Mouse (Mus musculus) adrenal gland, postnatal 10 days (tissue): ENCODE data around the gene Zranb3. TPM values are rescaled to one million over a fixed set of nuclear protein-coding genes. Genes with fewer than 3 reads are reported as not detected.
"Not testable (repeated sequence)": the region's sequence is repeated elsewhere in the genome, so short reads cannot be mapped to it uniquely, and the experiment has no call there.

Source experiments
- DNase-seq: peaks from one replicate; pipeline ENCODE4 v3.0.0; 2021; ENCODE audit warnings: mixed read lengths
- long read RNA-seq, 2 experiments: library from polyadenylated mRNA; stranded (forward); transcript quantifications; one replicate each; pipeline ENCODE4 v2.0.0; 2021
- total RNA-seq, 2 experiments: library from RNA; stranded (reverse); gene quantifications; 2 replicates each; pipeline ENCODE4 v1.2.3; 2021

The Zranb3 gene
- total RNA-seq = 1 to 10 TPM; 5.4 to 8.6 TPM
- long read RNA-seq, experiment 1, partial matches to known transcripts = 1 of 2 reads
- long read RNA-seq, experiment 1, other reads (novel, unspliced or antisense) = 1 of 2 reads
- long read RNA-seq, experiment 2, partial matches to known transcripts = 0 of 1 reads
- long read RNA-seq, experiment 2, other reads (novel, unspliced or antisense) = 1 of 1 reads

DNA sequence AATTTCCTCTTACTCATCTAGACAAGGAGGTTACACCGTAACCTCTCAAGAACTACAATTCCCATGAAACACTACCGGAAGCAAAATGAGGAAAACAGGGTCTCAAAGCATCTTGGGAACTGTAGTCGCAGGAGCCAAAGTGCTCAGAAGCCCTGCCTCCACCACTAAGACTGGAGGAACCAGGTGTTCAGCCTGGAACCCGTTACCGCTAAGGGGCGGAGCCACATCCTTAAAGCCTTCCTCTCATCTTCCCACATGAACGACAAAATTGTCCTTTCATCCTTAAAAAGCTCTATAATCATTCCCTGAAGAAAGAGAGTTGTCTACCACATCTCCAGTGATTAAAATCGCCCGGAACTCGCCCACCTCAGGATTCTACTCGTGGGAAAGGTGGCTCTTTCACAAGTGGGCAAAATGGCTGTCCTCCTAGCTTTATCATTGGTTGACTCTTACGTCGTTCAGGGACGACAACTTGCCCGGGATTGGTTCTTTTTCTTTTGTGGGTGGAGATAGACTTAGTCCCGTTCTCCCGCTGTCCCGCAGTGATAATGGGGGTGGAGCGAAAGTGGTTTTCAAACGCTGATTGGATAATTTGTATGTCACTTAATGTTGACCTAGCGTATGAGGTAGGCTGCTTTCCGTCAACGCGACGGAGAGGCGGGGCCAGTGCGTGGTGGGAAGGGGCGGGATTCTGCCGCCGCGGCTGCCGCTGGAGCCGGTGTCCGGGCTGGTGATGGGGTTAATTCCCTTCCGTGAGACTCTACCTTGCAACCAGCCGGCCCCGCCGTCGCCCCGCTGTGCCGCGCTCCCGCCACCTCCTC lies at the start of gene Zranb3, which contains the start of gene R3hdm1:
Gene Zranb3, minus strand, starts transcription at position 407 of the 821 bp plus-strand sequence.
Gene R3hdm1, plus strand, starts transcription at position 661 of the 821 bp plus-strand sequence.
- peak; percentile 94 for DNase-seq

DNA sequence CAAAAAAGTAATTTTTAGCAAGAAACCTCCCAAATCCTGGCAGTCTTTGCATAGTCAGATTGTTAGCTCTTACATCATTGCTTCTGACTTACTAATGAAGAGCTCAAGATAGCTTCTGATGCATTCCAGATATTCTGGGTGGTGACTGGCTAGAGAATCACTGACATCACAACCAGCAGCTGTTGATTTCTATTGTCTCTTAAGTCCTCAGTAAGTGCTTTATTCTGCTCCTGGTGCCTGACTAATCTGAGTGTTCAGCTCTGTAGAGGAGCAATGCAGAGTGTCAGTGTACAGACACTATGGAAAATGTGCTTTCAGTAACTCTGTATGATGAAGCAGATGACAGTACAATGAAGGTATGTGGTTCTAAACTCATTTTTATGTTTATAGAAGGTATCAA lies 38.9 kb upstream of the Zranb3 start:
- DNase-seq = no peak

DNA sequence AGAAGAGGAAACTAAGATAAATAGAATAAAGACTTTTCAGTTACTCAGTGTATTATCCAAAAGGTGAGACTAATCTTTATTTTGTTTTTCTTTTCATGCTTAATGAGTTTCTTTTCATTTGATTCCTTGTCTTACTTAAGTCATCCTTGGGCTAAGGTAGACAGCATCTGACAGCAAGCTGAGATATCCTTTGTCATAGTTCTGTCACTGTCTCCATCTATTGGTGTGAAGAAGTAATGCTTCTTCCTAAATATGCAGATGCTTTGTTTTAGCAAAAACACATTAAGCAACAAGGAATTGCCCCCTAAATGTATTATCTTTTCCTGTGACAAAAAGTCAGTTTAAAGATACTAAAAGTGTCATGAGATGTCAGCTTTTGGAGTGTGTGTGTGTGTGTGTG lies 38.2 kb upstream of the Zranb3 start:
- DNase-seq = no peak

DNA sequence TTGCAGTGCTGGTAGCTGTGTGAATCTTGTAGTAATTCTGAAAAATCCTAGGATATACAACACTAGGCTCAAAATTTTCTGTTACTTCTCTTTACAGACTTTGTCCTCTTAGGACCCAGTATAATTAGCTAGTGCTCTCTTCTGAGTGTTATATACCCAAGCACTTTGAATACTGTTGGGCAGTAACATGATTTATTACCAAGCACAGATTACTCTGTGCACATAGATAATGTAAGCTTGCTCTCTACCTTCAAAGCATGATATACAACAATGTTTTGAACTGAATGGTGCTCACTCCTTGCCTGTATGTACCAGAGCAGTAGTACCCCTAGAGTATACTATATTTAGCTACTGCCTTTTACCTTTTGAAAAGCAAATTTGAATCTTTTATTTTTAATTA lies 33.4 kb upstream of the Zranb3 start:
- DNase-seq = not testable (repeated sequence)

DNA sequence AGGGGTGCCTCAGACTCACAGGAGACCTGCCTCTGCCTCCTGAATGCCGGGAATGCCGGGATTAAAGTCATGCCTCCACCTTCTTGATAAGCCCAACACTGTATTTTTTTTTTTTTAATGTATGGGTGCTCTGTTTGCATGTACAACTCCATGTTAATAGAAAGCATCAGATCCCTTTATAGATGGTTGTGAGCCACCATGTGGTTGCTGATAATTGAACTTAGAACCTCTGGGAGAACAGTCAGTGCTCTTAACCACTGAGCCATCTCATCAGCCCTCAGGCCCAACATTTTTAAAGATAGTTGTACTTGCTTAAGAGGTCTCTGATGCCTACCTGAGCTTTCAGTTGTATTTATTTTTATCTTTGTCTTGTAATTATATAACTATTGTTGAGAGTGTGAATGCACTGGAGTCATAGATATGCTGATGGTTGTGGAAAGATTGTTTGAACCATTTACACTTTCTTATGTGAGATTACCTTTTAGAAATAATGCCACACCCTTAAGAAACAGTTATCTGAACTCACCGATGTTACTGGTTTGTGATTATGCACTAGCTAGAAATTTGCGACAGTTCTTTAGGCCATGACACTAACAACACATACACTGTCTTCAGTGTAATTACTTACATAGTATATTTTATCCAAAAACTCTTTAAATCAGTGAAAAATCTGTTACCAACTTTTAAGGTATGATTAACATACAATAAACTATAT lies 18.2 kb upstream of the Zranb3 start:
- no peak for DNase-seq

DNA sequence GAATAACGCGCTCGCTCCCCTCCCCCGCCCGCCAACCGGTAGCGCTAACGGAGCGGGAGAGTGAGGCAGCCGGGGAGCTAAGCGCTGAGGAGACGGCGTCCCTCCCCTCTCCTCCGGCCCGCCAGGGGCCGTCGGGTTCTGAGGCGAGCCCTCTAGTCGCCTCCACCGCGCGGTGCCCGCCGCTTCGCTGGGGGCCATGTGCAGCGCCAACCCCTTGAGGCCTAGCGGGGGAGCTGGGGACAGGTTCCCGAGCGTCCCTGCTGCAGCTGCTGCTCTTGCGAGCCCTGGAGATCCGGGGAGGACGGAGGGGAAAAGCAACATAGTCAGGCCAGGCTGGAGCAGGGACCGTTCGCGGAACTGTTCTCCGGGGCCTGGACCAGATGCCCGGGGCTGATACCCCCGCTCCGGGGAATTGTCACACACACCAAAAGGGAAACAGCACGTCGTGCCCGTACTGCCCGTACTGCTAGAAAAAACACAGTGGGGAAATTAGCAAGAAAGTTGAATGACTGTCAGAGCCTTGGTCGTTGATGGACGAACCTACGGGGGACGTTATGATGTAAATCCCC lies 757 bp upstream of the Zranb3 start:
- DNase-seq = no peak

DNA sequence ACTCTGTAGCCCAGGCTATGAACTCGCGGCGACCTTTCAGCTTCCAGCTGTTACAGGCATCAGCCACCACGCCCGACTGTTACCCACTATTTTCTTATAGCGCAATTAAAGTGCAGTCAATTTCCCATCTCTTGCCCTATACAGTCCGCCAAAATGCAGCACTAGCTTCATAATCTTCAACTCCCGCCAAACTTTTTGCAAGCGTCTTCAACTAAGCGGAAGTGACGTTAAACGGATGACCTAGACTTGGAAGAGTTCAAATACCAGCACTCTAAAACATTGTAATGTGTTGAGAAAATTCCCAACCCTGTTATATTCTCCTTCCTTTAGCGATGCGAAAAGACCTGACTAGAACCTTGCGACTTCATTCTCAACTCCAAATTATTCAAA lies 601 bp downstream of the Zranb3 start:
- peak; percentile 59 for DNase-seq

DNA sequence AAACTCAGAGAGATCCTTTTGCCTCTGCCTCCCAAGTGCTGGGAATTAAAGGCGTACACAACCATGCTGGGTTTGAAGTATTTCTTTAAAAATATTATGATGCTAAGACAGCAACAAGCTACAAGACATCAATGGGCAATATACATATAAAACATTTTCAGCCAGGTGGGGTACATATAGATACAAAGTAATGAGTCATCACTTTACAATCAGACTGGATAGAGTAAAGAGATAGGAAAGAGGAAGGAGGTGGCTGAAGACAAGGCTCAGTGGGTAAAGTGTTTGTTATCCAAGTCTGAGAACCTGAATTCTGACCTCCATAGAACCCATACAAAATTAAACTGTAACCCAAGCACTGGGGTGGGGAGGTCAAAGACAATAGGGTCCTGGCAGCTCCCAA lies 4.5 kb downstream of the Zranb3 start:
- DNase-seq = no peak

DNA sequence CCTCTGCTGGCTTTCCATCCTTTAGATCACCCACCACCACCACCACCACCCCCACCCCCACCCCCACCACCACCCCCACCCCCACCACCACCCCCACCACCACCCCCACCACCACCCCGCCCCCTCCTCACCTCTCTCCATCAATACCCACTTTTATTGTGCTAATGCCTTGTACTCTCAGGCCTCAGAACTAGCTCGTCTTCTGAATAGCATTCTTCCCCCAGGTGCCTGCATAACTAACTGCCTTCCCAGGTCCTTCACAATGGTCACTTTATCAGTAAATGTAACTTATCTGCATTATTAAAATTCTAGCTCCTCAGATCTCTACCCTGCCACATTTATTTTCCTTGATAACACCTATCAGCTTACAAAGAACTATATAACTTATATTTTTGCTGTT lies 8.2 kb downstream of the Zranb3 start:
- DNase-seq = no peak

DNA sequence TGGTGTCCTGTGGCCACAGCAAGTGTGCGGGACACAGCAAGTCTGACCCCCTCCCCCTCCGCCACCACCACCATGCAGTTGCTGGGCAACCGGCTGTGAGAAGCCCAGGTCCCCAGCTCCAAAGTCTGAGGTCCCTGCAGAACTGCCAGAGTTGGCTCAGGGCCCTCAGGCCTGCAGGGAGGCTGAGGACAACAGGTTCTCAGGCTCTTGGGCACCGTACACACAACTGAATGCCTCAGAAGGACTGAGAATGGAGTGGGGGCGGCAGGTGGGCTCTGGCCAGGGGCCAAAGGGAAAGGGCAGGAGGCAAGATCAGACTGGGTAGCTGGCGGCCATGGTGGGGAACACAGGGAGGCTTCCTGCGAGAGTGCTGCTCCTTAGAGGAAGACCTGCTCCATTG lies 20.0 kb downstream of the Zranb3 start:
- no peak for DNase-seq

DNA sequence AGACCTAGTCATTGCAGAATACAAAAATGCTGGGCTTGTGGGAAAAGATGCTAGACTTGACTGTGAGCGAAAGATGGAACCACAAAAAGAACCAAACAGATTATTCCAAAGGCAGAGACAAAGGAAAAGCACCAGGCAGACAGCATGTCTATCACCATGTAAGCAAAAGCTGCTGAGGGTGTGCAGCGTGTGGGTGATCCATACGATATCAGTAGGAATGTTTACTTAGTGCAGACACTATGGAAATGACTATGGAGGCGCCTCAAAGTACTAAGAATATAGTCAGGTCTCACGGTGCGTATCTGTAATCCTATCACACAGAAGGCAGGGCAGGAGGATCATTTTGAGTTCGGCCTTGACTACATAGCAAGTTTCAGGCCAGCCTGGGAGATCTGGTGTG lies 21.0 kb downstream of the Zranb3 start:
- DNase-seq = no peak

DNA sequence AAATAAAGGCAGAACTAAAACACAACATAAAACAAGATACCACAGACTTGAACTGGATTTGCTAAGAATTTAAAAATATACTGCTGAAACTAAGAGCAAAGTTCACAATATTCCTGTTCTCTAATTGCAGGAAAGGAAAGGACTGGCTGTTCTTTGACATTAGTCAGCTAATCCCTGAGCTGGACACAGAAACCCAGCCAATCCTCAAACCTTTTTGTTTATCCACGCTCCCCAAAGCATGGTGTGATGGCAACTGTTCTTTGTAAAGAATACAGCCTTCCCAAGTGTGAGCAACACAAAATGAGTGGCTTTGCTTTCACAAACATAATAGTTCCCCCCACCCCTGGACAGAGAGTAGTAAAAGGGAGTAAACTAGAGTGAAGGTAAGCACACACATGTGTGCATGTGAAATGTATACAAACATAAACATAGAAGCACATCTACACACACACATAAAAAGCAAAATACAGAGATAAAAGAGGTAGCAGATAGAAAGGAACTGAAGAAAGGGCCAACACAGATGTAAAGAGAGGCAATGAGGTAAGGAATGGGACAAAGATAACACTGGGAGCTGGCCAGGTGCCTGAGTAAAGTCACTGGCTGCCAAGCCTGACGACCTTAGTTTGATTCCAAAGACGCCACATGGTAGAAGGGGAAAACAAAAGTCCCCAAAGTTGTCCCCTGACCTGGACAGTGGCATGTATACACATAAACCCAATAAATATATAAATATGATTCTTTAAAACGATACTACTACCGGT lies 21.7 kb downstream of the Zranb3 start:
- DNase-seq = peak; percentile 46

DNA sequence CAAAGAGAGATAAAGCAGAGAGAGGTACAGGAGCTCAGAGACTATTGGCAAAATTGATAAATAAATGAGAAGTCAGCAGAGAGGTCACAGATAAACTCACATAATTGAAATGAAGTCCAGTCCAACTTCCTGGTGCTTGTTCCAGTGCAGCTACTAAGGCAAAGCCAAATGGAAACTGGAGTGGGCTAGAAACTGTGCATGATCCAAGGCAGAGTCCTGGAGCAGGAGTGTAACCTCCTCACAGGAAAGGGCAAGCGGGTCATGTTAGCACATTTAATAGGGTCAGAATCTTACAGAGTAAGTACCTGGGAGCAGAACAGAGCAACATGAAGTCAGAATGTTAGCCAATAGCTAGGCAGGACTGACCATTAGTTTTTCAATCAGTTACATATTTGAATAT lies 24.2 kb downstream of the Zranb3 start:
- DNase-seq = no peak

DNA sequence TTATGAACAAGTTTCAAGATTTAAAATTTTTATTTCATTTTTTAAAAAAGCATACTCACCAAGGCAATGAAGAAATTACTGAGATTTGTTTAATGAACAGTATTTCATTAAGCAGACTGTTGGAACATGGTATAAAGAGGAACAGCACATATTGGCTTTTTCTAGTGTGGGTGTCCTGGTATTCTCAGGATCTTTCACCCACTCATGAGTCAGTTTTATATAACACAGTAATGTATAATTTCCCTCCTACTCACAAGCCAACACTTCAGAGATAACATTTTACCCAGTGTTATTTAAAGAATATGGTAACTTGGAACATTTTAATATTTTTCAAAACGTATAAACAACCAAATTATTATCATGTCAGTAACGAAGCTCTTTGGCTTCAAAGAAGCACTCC lies 25.1 kb downstream of the Zranb3 start:
- DNase-seq = no peak

DNA sequence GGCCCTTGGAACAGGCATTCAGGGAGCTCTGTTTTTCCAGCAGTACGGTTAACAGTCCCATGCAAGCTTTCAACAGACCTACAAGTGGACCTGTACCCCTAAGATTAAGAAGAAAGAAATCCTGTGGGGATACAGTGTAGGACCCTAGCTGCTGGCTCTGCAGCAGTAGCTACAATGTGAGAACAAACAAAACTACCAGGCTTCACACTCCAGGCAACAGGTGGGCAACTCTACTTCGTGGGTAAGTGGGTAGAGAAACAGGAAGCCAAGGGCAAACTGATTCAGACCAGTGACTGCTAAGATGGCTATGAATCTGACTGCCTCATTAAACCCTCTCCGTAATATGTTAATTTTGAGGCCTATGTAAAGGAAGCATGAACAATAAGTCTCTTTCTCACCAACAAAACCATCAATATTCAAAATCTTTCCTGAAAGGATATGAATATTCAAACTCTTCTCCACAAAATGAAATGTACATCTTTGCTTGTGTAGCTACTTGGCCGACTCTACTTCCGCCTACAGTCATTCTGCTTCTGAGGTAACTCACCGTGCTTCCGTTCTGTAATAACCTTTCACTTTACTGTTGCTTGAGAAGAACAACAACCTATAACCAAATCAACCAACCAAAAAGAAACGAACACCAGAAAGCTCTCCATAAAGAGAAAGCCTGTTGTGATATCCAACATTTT lies 25.9 kb downstream of the Zranb3 start:
- no peak for DNase-seq

DNA sequence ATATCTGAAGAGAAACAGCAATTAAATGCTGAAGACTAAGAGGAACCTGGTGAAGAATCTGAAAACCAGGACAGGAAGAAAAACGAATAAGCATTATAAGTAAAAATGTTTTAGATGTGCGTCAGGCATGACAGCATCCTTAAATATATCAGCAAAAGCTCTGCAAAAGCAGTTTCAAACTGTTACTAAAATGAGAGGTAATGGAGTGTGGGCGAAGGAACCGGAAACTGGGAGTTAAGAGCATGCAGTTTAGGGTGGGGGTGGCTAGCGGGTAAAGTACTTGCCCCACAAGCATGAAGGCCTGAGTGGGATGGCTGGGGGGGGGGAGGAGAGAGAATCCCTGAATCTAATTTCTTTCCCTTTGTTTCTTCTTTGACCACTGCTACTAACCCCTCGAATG lies 29.8 kb downstream of the Zranb3 start:
- DNase-seq = no peak

DNA sequence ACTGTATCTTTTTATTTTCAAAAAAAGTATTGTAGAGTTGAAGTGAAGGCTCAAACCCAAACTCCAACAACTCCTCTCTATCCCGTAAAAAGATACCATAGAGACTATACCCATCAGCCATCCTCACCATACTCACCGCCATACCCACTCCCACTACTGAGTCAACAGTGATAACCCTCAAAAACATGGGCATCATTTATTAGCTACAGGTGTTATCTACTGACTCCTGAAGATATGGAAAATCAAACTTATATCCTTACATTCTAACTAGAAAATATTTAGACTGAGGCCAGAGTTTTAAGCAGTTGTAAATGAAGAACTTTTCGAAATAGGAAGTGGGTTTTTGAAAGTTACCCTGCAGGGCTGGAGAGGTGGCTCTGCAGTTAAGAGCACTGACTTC lies 32.8 kb downstream of the Zranb3 start:
- no peak for DNase-seq

DNA sequence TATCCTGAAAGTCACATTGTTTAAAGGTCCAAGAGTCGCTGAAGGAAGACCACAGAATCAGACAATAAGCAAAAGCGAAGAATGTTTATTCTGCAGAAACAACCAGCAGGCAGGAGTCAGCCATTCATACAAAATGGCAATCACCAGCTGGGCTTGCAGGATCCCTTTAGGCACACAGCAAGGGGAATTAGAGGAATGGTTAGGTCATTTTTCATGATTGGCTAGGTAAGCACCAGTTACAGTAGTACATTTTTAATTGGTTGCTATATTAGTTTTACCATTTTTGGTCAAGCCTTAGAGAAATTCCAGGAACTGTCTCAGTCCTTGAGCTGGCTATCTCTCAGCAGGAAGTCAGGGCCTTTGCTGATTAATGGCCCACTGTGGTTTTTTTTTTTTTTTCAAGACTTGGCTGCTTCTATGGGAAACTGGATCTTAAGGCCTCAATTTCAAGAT lies 33.9 kb downstream of the Zranb3 start:
- DNase-seq = no peak

DNA sequence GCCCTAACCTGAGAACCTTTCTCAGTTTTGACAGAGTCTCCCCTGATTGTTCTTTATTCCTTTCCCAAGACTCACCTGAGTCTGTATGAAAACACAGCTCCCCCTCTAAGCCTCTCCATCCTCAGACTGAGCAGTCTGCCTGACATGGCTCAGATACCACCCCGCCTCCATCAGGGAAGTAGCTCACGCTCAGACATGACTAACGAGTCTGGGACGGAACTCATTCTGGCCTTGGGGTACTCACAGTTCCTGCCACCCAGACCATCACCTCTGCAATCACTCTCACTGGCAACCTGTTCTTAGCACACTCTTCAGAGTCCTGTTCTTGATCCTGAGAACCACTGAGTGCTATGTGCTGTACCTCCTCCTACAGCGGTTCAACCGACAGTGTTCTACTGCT lies 38.1 kb downstream of the Zranb3 start:
- peak; percentile 28 for DNase-seq

DNA sequence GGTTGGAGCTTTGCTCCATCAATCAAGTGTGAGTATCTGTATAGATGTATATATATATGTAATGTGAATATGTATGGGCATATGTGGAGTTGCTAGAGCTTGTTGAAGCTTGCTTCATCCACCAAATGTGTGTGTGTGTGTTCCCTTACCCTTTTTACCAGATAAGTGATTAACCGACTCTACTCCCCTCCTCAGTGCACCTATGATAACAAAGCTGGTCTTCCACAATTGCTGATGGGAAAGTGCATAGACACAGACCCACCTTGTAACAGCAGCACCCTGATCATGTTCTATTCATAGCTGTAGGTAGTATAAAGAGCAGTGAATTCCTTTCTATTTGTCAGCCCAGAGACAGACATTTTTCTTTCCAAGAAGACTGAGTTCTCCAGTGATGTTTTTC lies 40.7 kb downstream of the Zranb3 start:
- no peak for DNase-seq

DNA sequence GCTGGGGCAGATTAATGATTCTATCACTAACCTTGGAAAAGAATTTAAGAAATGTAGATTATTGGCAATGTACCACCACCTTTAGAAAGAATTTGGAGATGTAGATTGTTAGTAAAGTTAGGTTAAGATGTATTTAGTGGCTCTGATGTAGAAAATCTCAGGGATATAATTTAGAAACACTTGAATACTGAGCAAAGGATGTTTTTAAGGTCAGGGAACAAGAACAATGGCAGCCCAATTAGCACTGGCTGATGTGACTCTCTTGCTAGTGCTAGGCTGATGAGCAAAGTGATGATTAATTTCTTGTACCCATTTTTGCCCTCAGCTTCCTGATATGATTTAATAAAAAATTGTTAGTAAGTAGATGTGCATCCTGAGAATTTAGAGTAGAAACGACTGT lies 41.4 kb downstream of the Zranb3 start:
- DNase-seq = no peak
